Mouse (Mus musculus) heart, embryonic 14.5 days (tissue): ENCODE results near the gene Mllt10. TPM values are rescaled to one million over a fixed set of nuclear protein-coding genes. Genes with fewer than 3 reads are reported as not detected.

Source experiments
- ATAC-seq: fragments of 200-750 bp; cut with Nextera tagmentation; 2 replicates; pipeline ENCODE4 v1.8.0; 2017; ENCODE audit warnings: low read depth, moderate TSS enrichment; ENCODE audit not compliant: insufficient number of reproducible peaks, insufficient read depth, low FRiP score
- H3K27ac ChIP-seq, 2 experiments: fragments of 200-500 bp in 1 of 2; fragments of 300-500 bp in 1 of 2; sonication (generic) in 1 of 2; replicated peaks in 1 of 2; 2 replicates each; pipeline ENCODE4 v1.5.1; 2012 to 2014; ENCODE audit warnings: low read depth in 2 of 2, low read length in 2 of 2, control low read depth in 1 of 2, mild to moderate bottlenecking in 1 of 2, mixed read lengths in 1 of 2; ENCODE audit not compliant: control insufficient read depth in 1 of 2, insufficient read depth in 1 of 2
- H3K27me3 ChIP-seq: fragments of 300-500 bp; sonication (generic); 2 replicates; pipeline ENCODE4 v1.6.1; 2014; ENCODE audit warnings: mild to moderate bottlenecking, low read length, control low read depth; ENCODE audit not compliant: control insufficient read depth, insufficient read depth
- H3K36me3 ChIP-seq: fragments of 300-500 bp; sonication (generic); 2 replicates; pipeline ENCODE4 v1.6.1; 2014; ENCODE audit warnings: mild to moderate bottlenecking, control low read depth, low read length, mixed read lengths; ENCODE audit not compliant: control insufficient read depth, insufficient read depth
- H3K4me1 ChIP-seq, 2 experiments: fragments of 200-500 bp in 1 of 2; fragments of 300-500 bp in 1 of 2; sonication (generic) in 1 of 2; 2 replicates each; pipeline ENCODE4 v1.6.1; 2012 to 2014; ENCODE audit warnings: low read length in 2 of 2, control low read depth in 1 of 2, mixed read lengths in 1 of 2; ENCODE audit not compliant: control insufficient read depth in 2 of 2, insufficient read depth in 2 of 2
- H3K4me2 ChIP-seq: fragments of 300-500 bp; sonication (generic); 2 replicates; pipeline ENCODE4 v1.6.1; 2014; ENCODE audit warnings: mild to moderate bottlenecking, low read length
- H3K4me3 ChIP-seq, 2 experiments: fragments of 200-500 bp in 1 of 2; fragments of 300-500 bp in 1 of 2; sonication (generic) in 1 of 2; 2 replicates each; pipeline ENCODE4 v1.5.1; 2012 to 2014; ENCODE audit warnings: low read length in 2 of 2, mild to moderate bottlenecking in 2 of 2, control low read depth in 1 of 2, low read depth in 1 of 2, moderate library complexity in 1 of 2; ENCODE audit not compliant: control insufficient read depth in 1 of 2, insufficient read depth in 1 of 2
- H3K9ac ChIP-seq: fragments of 300-500 bp; sonication (generic); 2 replicates; pipeline ENCODE4 v1.6.1; 2014; ENCODE audit warnings: mild to moderate bottlenecking, low read length
- H3K9me3 ChIP-seq: fragments of 300-500 bp; sonication (generic); 2 replicates; pipeline ENCODE4 v1.6.1; 2016; ENCODE audit warnings: low read length, control low read depth; ENCODE audit not compliant: control insufficient read depth
- whole genome bisulfite sequencing: fragments of 180-500 bp; shearing (Covaris S2); extraction: QIAGEN DNeasy Blood & Tissue Kit; methylation state at CpG from one replicate; pipeline ENCODE4 v1.1.7; 2014; 5-methylcytosine and 5-hydroxymethylcytosine counted together
- polyA plus RNA-seq: library from polyadenylated mRNA; unstranded; fragments of >200 nt; fragmentation: Nextera tagmentation; extraction: Ambion mirVana; gene quantifications from 2 replicates; pipeline ENCODE4 v1.2.1, GENCODE M21; 2014

The Mllt10 gene
- polyA plus RNA-seq, 1 experiment from 2014 or later = 27.1 TPM

- ATAC-seq = no peak
- Histone ChIP-seq H3K4me3 (no peak overlapping the region), H3K27me3 (no peaks in the 10 kb centered on the region), H3K9ac (no peak overlapping the region), H3K9me3 (no peaks in the 10 kb centered on the region), H3K4me2 (no peak overlapping the region), H3K27ac (no peak overlapping the region), H3K36me3 (peaks cover 54% of the 10 kb centered on the region), H3K4me1 (0 out of 4 replicates have a peak, but pooled peaks cover 0 to 4% of the 10 kb centered on the region in 2 experiments)
- 63% methylated on average over 3 of the region's 3 CpGs for WGBS
Observed at GRCm38 (mm10) chr2:18195691-18196396, 140.8 kb downstream of the Mllt10 start.

GRCm38 (mm10) chr2:18201820-18202462 lies 146.9 kb downstream of the Mllt10 start:
- Histone ChIP-seq H3K4me2 (no peak overlapping the region), H3K27me3 (no peaks in the 10 kb centered on the region), H3K4me1 (no peaks in the 10 kb centered on the region), H3K9ac (no peak overlapping the region), H3K27ac (no peak overlapping the region), H3K36me3 (peaks cover 85% of the 10 kb centered on the region), H3K9me3 (no peaks in the 10 kb centered on the region), H3K4me3 (no peak overlapping the region)
- 23% methylated on average over 1 of the region's 1 CpGs for WGBS
- ATAC-seq = no peak

GRCm38 (mm10) chr2:18202923-18203322 lies 147.9 kb downstream of the Mllt10 start:
- Histone ChIP-seq H3K27me3 (no peaks in the 10 kb centered on the region), H3K9ac (no peak overlapping the region), H3K4me1 (no peaks in the 10 kb centered on the region), H3K4me2 (no peak overlapping the region), H3K4me3 (no peak overlapping the region), H3K9me3 (no peaks in the 10 kb centered on the region), H3K27ac (no peak overlapping the region), H3K36me3 (peaks cover 85% of the 10 kb centered on the region)
- no peak for ATAC-seq
- 93% methylated on average over 4 of the region's 4 CpGs for WGBS

- 79% methylated on average over 3 of the region's 3 CpGs for WGBS
- Histone ChIP-seq H3K4me2 (no peak overlapping the region), H3K27ac (no peak overlapping the region), H3K9ac (no peak overlapping the region), H3K36me3 (peaks cover 89% of the 10 kb centered on the region), H3K4me3 (no peak overlapping the region), H3K4me1 (no peaks in the 10 kb centered on the region), H3K9me3 (no peaks in the 10 kb centered on the region), H3K27me3 (no peaks in the 10 kb centered on the region)
- ATAC-seq = no peak
Observed at GRCm38 (mm10) chr2:18205118-18205517, 150.1 kb downstream of the Mllt10 start.

GRCm38 (mm10) chr2:18206811-18207210 lies 151.8 kb downstream of the Mllt10 start:
- 86% methylated on average over 10 of the region's 10 CpGs for WGBS
- ATAC-seq = no peak
- H3K9ac ChIP-seq = no peak overlapping the region
- no peaks in the 10 kb centered on the region for H3K27me3 ChIP-seq
- H3K27ac ChIP-seq = no peak overlapping the region
- H3K36me3 ChIP-seq = peaks cover 92% of the 10 kb centered on the region
- H3K4me2 ChIP-seq = no peak overlapping the region
- H3K9me3 ChIP-seq = no peaks in the 10 kb centered on the region
- no peaks in the 10 kb centered on the region for H3K4me1 ChIP-seq
- H3K4me3 ChIP-seq = no peak overlapping the region

- WGBS = 84% methylated on average over 6 of the region's 6 CpGs
- Histone ChIP-seq H3K4me3 (no peak overlapping the region), H3K27ac (no peak overlapping the region), H3K27me3 (no peaks in the 10 kb centered on the region), H3K9ac (no peak overlapping the region), H3K4me2 (no peak overlapping the region), H3K9me3 (no peaks in the 10 kb centered on the region), H3K4me1 (no peaks in the 10 kb centered on the region), H3K36me3 (peaks cover 93% of the 10 kb centered on the region)
- ATAC-seq = no peak
Observed at GRCm38 (mm10) chr2:18208578-18208977, 153.5 kb downstream of the Mllt10 start.

GRCm38 (mm10) chr2:18209211-18209823 lies 154.3 kb downstream of the Mllt10 start:
- Histone ChIP-seq H3K4me2 (no peak overlapping the region), H3K4me1 (peaks cover 0 to 6% of the 10 kb centered on the region in 2 experiments; a peak in 2 of 4 replicates), H3K36me3 (peaks cover 93% of the 10 kb centered on the region), H3K4me3 (no peak overlapping the region), H3K27me3 (no peaks in the 10 kb centered on the region), H3K27ac (no peak overlapping the region), H3K9ac (no peak overlapping the region), H3K9me3 (no peaks in the 10 kb centered on the region)
- ATAC-seq = no peak
- WGBS = 92% methylated on average over 7 of the region's 7 CpGs
